Mouse (Mus musculus) hindbrain, embryonic 16.5 days (tissue): ENCODE results near the gene Olfr1420. TPM values are rescaled to one million over a fixed set of nuclear protein-coding genes. Genes with fewer than 3 reads are reported as not detected.
"Not testable (repeated sequence)": the region's sequence is repeated elsewhere in the genome, so short reads cannot be mapped to it uniquely, and the experiment has no call there.

Source experiments
- ATAC-seq: fragments of 200-750 bp; cut with Nextera tagmentation; 2 replicates; pipeline ENCODE4 v1.8.0; 2017; ENCODE audit warnings: moderate TSS enrichment, moderate library complexity
- H3K27ac ChIP-seq: fragments of 300-500 bp; sonication (generic); 2 replicates; pipeline ENCODE4 v1.5.1; 2014; ENCODE audit warnings: low read depth, mild to moderate bottlenecking, control low read depth, low read length, moderate library complexity
- H3K27me3 ChIP-seq: fragments of 300-500 bp; sonication (generic); replicated peaks from 2 replicates; pipeline ENCODE4 v1.6.1; 2014; ENCODE audit warnings: low read length; ENCODE audit not compliant: control insufficient read depth, insufficient read depth
- H3K36me3 ChIP-seq: fragments of 300-500 bp; sonication (generic); 2 replicates; pipeline ENCODE4 v1.6.1; 2014; ENCODE audit warnings: mild to moderate bottlenecking, low read length, moderate library complexity, mixed read lengths; ENCODE audit not compliant: control insufficient read depth, insufficient read depth
- H3K4me1 ChIP-seq: fragments of 300-500 bp; sonication (generic); 2 replicates; pipeline ENCODE4 v1.6.1; 2014; ENCODE audit warnings: low read depth, low read length; ENCODE audit not compliant: control insufficient read depth, insufficient read depth
- H3K4me2 ChIP-seq: fragments of 300-500 bp; sonication (generic); 2 replicates; pipeline ENCODE4 v1.6.1; 2014; ENCODE audit warnings: mild to moderate bottlenecking, low read length, control low read depth, moderate library complexity
- H3K4me3 ChIP-seq: fragments of 300-500 bp; sonication (generic); 2 replicates; pipeline ENCODE4 v1.5.1; 2014; ENCODE audit warnings: mild to moderate bottlenecking, low read length, control low read depth, moderate library complexity
- H3K9ac ChIP-seq: fragments of 300-500 bp; sonication (generic); 2 replicates; pipeline ENCODE4 v1.6.1; 2014; ENCODE audit warnings: low read depth, mild to moderate bottlenecking, control low read depth, low read length, moderate library complexity
- H3K9me3 ChIP-seq: fragments of 300-500 bp; sonication (generic); 2 replicates; pipeline ENCODE4 v1.6.1; 2014; ENCODE audit warnings: mild to moderate bottlenecking, low read length, moderate library complexity; ENCODE audit not compliant: control insufficient read depth
- WGBS: fragments of 180-500 bp; shearing (Covaris S2); extraction: QIAGEN DNeasy Blood & Tissue Kit; methylation state at CpG from one replicate; pipeline ENCODE4 v1.1.7; 2014; 5-methylcytosine and 5-hydroxymethylcytosine counted together
- microRNA-seq: library from miRNA; unstranded; fragments of <30 nt; microRNA quantifications from one replicate; pipeline ENCODE4, GENCODE M21; 2017
- polyA plus RNA-seq: library from polyadenylated mRNA; unstranded; fragments of >200 nt; fragmentation: Nextera tagmentation; extraction: Ambion mirVana; gene quantifications from 2 replicates; pipeline ENCODE4 v1.2.1, GENCODE M21; 2015

Olfr1420 gene
- polyA plus RNA-seq, 1 experiment from 2014 or later, result not detected

DNA sequence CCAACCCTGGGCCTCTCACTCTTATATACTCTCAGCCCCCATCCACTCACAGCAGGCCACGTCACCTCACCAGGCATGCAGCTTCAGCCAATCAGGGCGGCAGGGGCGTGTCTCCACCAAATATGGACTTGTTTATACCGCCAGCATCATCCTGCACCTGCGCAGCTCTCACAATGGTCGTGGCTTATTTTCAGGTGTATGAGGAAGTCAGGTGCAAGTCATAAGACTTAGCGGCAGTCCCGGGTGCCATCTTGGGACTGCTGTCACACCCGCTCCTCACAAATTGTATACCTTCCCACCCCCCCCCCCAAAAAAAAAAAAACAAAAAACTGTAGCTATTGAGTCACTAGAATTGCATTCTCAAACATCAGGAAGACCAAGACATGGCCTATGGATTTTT lies 60.1 kb downstream of the Olfr1420 start:
- not testable (repeated sequence) for ATAC-seq, H3K9ac ChIP-seq, H3K4me1 ChIP-seq

More for the DNA sequence above, 60.1 kb downstream of the Olfr1420 start:
- H3K4me2 ChIP-seq, H3K9me3 ChIP-seq, H3K27ac ChIP-seq, H3K4me3 ChIP-seq, H3K27me3 ChIP-seq: not testable (repeated sequence)
- 97% methylated on average over 9 of the region's 9 CpGs for WGBS
- peaks cover 30% of the 10 kb centered on the region for H3K36me3 ChIP-seq

Small RNA genes lying within 50 kb of the gene (microRNA-seq; reads per million reads assigned to microRNA genes)
- gene Mir6994, result 8.3 reads per million, percentile 25 among the genes with 10 or more reads in this experiment

Other genes starting within 250 kb of the Olfr1420 start
- not detected in 2 replicates for gene Ms4a3, start 245.7 kb upstream of the Olfr1420 start, polyA plus RNA-seq
- not detected in 2 replicates for gene Oosp2, start 226.0 kb upstream of the Olfr1420 start, polyA plus RNA-seq
- not detected in 2 replicates for gene Oosp1, start 195.4 kb upstream of the Olfr1420 start, polyA plus RNA-seq
- gene Oosp3, start 189.5 kb upstream of the Olfr1420 start, polyA plus RNA-seq, result not detected in 2 replicates
- gene Gif, start 139.0 kb upstream of the Olfr1420 start, polyA plus RNA-seq, result not detected in 2 replicates
- 46.2 and 49.1 TPM in 2 replicates for gene Mrpl16, start 116.2 kb upstream of the Olfr1420 start, polyA plus RNA-seq
- gene Stx3, start 67.2 kb upstream of the Olfr1420 start, polyA plus RNA-seq, result 20.1 and 21.1 TPM in 2 replicates
- gene Olfr1417, start 47.3 kb upstream of the Olfr1420 start, polyA plus RNA-seq, result 0.11 and 0.33 TPM in 2 replicates
- not detected in 2 replicates for gene Olfr1418, start 25.5 kb upstream of the Olfr1420 start, polyA plus RNA-seq
- not detected in 2 replicates for gene Olfr1419, start 11.5 kb upstream of the Olfr1420 start, polyA plus RNA-seq
- gene Patl1, start 25.8 kb downstream of the Olfr1420 start, polyA plus RNA-seq, result 14.8 and 16.4 TPM in 2 replicates
- 3.0 and 3.2 TPM in 2 replicates for gene Osbp, start 79.4 kb downstream of the Olfr1420 start, polyA plus RNA-seq
- gene Olfr1423, start 154.8 kb downstream of the Olfr1420 start, polyA plus RNA-seq, result not detected in 2 replicates
- not detected in 2 replicates for gene Olfr1424, start 176.1 kb downstream of the Olfr1420 start, polyA plus RNA-seq
- gene Olfr1425, start 191.2 kb downstream of the Olfr1420 start, polyA plus RNA-seq, result not detected in 2 replicates
- gene Olfr1426, start 205.4 kb downstream of the Olfr1420 start, polyA plus RNA-seq, result not detected in 2 replicates
- gene Olfr1427, start 216.8 kb downstream of the Olfr1420 start, polyA plus RNA-seq, result not detected in 2 replicates
- not detected in 2 replicates for gene Olfr1428, start 229.3 kb downstream of the Olfr1420 start, polyA plus RNA-seq
- gene Olfr76, start 236.6 kb downstream of the Olfr1420 start, polyA plus RNA-seq, result not detected in 2 replicates